Mouse (Mus musculus): Measurements from ENCODE around the gene Ndufs5.

Ndufs5 gene

DNA sequence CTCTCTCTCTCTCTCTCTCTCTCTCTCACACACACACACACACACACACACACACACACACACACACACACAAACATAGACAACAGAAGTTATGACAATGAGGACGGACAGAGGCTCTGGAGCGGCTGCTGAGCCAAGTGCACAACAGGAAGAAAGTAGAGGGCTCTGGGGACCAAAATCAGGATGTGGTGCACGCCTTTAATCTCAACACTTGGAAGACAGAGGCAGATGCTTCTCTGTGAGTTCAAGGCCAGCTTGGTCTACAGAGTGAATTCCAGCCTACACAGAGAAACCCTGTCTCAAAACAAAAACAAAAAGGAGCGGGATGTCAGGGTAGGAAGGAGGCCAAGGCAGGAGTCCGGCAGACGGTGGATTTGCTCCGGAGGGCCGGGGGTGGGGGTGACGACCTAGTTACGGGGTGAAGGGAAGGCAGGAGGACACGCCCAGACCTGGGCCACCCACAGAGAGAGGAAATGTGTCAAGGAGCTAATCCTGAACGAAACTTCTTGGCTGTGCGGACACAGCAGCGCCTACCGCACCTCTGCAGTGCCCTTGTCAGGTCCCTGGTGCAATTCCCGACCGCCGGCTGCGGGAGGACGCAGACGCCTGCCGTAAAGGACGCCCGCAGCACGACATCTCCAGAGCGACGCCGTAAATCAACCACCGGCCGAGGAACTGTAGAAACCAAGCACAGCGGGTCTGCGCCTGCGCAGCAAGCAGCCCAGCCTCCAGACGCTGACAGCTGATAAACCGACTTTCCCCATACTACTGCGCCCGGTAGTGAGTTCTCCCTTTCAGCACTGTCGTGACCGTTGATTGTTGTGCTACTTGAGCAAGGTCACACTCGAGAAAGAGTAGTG lies at the start of gene Ndufs5:
Ndufs5 (minus strand) TSS at position 629 of the 860 bp plus-strand sequence.
- CTCF ChIA-PET: interaction anchor here in 2 of 4 experiments (0.7 to 1.5 kb wide), 3 partner anchors 13 to 182 kb away, joined by 3 read pairs; no protein-coding TSS in a partner anchor

DNA sequence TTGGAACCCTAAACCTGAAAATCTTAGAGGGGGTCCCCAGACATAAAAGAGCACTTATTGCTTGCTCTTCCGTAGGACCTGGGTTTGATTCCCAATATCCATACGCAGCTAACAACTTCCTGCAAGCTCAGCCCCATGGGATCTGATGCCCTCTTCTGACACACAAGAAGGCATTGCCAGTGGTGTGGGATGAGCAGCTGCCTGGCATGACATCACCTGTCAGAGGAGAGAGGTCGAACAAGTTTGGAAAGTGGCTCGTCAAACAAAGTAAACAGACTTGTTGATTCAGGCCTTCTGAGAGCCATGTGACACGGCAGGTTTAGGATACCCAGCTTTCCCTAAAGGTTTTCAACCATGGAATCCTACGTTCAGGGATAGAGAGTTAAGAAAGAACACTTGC lies 47.1 kb upstream of the Ndufs5 start:
- CTCF ChIA-PET: interaction anchor here in 1 of 4 experiments (0.5 to 0.7 kb wide), 2 partner anchors 23 to 842 kb away, joined by 3 read pairs; partner anchors contain the start of gene Rhbdl2
- POLR2A ChIA-PET: interaction anchor here in 1 of 4 experiments (0.5 kb wide), 1 partner anchor 110 kb away, joined by 4 read pairs; no protein-coding TSS in a partner anchor

More for the DNA sequence above, at the start of gene Ndufs5:
- POLR2A ChIA-PET: interaction anchor here in 3 of 4 experiments (0.6 to 2.1 kb wide), 18 partner anchors 13 to 991 kb away, joined by 3 to 9 read pairs (median 4); no protein-coding TSS in a partner anchor

DNA sequence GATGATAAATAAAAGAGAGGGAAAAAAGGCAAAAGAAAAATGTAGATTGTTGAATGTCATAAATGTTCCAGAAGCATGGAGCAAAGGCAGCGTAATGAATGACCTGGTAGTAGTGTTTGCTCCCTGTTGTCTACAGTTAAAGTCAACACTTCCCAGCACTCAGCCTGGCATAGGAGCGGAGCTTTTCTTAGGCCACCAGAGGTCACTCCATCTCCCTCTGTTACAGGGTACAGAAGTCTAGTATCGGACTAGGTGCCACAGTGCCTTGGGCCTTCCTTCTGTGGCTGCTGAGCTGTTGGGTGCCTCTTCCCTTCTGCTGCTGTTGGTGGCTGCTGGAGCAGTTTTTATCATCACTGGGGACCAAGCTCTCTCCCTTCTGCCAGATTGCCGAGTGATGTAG lies 40.3 kb upstream of the Ndufs5 start:
- ChIA-PET POLR2A (interaction anchor here in 2 of 4 experiments (0.5 to 1.9 kb wide), 6 partner anchors 13 to 277 kb away, joined by 3 to 4 read pairs (median 4); partner anchors contain the start of gene Rragc (in 1 of the 2)), CTCF (interaction anchor here (0.5 to 1.4 kb wide), 16 partner anchors 10 to 534 kb away, joined by 3 to 17 read pairs (median 3); no protein-coding TSS in a partner anchor)

DNA sequence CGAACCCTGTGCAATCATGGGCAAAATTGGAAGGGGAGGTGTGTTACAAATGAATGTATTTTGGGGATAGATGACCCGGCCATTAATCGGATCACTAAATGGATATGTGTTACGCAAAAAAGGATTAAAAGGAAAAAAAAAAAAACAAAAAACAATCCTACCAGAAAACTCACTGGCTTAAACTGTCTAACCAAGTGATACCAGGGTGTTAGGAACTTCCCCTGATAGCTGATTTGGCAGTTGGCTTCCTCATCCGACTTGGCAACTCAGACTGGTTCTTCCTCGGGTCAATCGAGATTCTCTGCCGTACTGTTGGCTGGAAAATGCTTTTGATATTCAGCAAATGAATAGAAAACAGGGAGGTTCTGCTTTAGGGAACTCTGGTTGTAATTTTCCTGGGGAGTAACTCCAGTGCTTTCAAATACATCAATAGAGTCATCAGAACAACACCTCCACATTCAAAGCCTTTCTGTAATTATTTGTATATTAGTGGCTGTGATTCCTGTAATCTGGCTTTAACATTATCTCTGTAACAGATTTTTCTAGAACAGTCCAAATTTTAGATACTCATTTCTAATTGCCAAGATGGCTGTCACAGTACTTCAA lies 32.8 kb upstream of the Ndufs5 start:
- ChIA-PET CTCF (interaction anchor here in 1 of 4 experiments (0.6 kb wide), 1 partner anchor 153 kb away, joined by 3 read pairs; no protein-coding TSS in a partner anchor), POLR2A (interaction anchor here in 2 of 4 experiments (0.6 to 1.0 kb wide), 3 partner anchors 60 to 470 kb away, joined by 3 to 5 read pairs (median 3); partner anchors contain the start of gene Rragc (in 1 of the 2))

DNA sequence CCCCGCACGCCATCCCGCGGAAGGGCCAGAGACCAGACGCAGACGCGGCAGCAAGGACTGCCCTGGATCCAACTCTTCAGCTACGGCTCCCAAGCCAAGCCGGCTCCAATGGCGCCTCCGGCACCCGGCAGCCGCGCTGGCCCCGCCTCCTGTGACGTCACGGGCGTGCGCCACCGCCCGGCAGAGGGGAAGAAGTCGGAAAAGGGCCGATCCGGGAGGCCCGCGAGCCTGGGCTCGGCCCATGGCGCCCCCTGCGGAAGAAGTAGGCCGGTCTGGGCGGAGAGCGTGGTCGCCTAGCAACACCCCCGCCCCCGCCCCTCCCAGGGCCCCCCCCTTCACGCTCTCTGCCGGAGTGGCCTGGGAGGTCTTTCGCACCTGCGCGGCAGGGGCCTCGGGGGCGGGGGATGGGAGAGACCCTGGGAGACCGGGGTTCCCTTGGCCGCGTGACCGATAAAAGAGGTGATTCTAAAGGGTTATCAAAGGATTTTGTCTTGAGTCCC lies 32.2 kb upstream of the Ndufs5 start, which contains the start of gene Akirin1:
Akirin1 (minus strand) TSS at position 194 of the 500 bp plus-strand sequence.
- POLR2A ChIA-PET: interaction anchor here in 2 of 4 experiments (0.6 to 1.1 kb wide), 6 partner anchors 28 to 469 kb away, joined by 3 to 5 read pairs (median 3); partner anchors contain the start of gene Rragc (in 1 of the 2)
- CTCF ChIA-PET: interaction anchor here in 1 of 4 experiments (0.6 kb wide), 1 partner anchor 153 kb away, joined by 3 read pairs; no protein-coding TSS in a partner anchor

DNA sequence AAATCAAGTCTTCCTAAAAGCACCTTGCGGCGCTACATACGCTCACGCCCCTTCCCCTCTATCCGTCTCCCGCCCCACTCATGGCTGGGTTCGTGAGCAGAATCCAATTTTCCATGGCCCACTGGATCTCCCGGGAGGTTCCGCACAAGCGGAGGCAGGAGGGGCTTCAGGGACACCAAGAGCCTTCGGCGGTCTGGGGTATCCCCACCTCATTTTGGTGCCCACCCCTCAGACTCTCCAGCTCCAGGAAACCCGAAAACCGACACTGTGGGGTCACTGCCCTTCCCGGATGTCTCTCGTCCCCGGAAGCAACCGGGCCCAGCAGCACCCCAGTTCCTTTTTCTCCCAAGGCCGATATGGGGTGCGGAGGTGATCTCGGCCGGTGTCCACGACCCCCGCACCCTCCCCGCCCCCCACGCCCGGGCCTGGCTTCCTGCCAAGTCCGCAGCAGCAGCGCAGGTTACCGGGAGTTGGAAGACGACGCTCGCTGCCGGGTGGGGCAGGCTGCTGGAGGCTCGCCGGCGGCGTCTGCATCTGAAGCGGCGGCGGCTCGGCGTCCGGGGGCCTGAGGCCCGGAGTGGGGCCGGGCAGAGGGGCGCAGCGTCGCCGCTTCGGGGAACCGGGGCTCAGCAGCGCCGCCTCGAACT lies 31.6 kb upstream of the Ndufs5 start:
- POLR2A ChIA-PET: interaction anchor here in 2 of 4 experiments (0.6 to 1.1 kb wide), 6 partner anchors 27 to 168 kb away, joined by 3 to 4 read pairs (median 3); partner anchors contain the start of gene Rragc (in 1 of the 2)
- CTCF ChIA-PET: interaction anchor here in 1 of 4 experiments (0.6 kb wide), 1 partner anchor 154 kb away, joined by 3 read pairs; no protein-coding TSS in a partner anchor

DNA sequence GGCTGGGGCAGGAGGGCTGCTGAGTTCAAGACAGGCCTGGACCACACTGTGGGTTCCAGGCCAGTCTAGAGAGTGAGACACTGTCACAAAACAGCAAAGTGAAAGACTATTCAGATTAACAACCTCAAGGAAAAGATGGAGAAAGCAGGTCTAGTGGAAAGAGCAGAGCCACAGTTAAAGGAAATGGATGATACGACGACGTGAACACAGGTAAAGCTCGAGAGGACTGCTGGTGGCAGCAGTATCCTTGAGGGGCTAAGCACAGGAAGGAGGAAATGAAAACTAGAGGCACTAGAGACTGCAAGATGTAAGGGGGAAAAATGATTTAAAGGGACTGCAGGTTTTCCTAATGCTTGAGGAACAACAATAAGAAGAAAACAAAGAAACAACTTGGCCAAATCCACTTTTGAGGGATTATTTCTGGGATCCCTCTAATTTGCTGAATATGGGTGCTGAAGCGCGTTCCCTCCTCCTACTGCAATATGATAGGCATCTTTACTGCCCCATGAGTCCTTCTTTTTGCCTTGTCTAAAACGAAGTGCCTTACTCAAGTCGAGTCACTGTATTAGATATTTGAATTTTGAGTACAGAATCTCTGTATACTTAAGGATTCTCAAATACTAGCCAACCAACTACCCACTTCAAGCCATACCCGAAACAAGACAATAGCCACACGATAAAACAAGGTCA lies 30.9 kb upstream of the Ndufs5 start:
- POLR2A ChIA-PET: interaction anchor here in 3 of 4 experiments (0.6 to 1.3 kb wide), 5 partner anchors 9 to 406 kb away, joined by 3 to 4 read pairs (median 3); no protein-coding TSS in a partner anchor
- CTCF ChIA-PET: no interaction called here

DNA sequence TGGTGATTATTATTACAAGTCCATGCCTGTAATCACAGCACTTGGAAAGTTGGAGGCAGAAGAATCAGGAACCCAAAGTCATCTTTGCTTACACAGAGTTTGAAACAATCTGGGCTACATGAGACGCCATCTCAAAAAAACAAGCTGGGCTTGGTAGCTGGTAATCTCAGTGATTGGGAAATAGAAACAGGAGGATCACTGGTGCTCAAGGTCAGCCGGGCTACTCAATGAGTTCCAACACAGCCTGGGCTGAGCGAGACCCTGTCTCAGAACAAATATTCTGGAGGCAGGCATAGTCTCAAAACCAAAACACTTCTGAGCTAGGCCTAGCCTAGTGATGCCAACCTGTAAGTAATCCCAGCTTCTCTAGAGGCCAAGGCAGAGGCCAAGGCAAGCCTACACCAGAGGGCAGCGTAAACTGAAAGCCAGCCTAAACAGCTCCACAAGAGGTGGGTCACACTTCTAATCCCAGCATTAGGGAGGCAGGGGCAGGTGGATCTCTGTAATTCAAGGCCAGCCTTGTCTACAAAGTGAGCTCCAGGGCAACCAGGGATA lies 27.3 kb upstream of the Ndufs5 start:
- CTCF ChIA-PET: interaction anchor here in 3 of 4 experiments (0.6 to 1.7 kb wide), 13 partner anchors 12 to 189 kb away, joined by 3 to 9 read pairs (median 3); no protein-coding TSS in a partner anchor
- POLR2A ChIA-PET: interaction anchor here (0.6 to 3.7 kb wide), 19 partner anchors 9 to 227 kb away, joined by 3 to 14 read pairs (median 3); partner anchors contain the start of genes Ndufs5 (in 2 of the 4) and Rragc (in 1 of the 4)

DNA sequence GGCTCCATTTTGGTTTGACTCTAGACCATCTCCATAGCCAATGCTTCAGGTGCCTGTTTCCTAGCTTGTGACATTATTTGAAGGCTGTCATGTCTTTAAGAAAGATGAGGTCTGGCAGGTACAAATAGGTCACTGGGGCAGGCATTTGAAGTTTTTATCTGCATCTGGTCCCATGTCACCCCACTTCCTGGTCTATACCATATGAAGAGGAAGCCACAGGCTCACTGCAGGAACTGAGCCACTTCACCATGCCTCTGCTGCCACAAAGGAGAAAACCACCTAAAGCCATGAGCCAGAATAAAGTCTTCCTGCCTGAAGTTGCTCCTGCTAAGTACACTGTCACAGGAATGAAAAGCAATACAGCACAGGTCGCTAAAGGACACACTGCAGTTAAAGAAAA lies 24.9 kb upstream of the Ndufs5 start:
- ChIA-PET POLR2A (no interaction called here), CTCF (interaction anchor here in 1 of 4 experiments (0.9 kb wide), 1 partner anchor 12 kb away, joined by 4 read pairs; no protein-coding TSS in a partner anchor)

DNA sequence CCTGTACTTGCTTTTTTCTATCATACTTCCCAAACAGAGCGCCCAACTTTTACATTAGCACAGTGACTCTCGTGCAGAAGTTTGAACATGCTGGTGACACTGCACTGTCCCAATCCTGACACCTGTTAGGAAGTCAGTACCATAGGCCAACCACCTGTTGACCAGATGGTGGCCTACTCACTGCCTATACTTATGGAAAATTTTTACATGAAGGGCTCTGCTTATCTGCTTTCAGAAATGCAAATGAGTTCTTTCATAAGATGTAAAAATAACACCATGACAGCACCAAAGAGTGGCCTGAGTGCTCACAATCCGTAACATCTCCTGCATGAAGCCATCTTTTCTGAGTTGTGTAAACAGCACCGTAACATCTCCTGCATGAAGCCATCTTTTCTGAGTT lies 20.7 kb upstream of the Ndufs5 start:
- POLR2A ChIA-PET: interaction anchor here in 3 of 4 experiments (0.7 to 1.3 kb wide), 5 partner anchors 9 to 929 kb away, joined by 3 to 6 read pairs (median 3); no protein-coding TSS in a partner anchor
- CTCF ChIA-PET: interaction anchor here in 1 of 4 experiments (0.6 kb wide), 1 partner anchor 999 kb away, joined by 3 read pairs; no protein-coding TSS in a partner anchor

DNA sequence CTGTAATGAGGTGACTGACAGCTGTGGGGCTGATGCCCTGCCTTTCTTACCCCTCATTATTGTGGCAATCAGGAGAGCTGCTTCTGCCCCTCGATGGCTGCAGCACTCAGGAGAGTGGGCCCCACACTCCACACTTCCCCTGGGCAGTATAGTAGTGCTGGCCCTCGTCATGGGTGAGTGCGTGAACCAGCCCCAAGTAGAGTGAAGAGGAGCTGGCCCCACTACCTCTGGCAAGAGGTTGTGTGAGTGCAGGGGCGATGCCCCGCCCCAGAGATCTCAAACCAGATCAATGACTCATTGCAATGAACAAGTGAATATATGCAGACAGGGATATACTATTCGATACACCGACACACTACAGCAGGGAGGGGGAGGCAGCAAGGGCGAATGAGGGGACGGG lies 15.5 kb upstream of the Ndufs5 start:
- ChIA-PET POLR2A (interaction anchor here (0.6 to 4.9 kb wide), 10 partner anchors 9 to 27 kb away, joined by 3 to 56 read pairs (median 4); partner anchors contain the start of gene Ndufs5 (in 1 of the 4)), CTCF (interaction anchor here in 1 of 4 experiments (0.5 to 1.4 kb wide), 2 partner anchors 10 to 12 kb away, joined by 3 to 5 read pairs; no protein-coding TSS in a partner anchor)

DNA sequence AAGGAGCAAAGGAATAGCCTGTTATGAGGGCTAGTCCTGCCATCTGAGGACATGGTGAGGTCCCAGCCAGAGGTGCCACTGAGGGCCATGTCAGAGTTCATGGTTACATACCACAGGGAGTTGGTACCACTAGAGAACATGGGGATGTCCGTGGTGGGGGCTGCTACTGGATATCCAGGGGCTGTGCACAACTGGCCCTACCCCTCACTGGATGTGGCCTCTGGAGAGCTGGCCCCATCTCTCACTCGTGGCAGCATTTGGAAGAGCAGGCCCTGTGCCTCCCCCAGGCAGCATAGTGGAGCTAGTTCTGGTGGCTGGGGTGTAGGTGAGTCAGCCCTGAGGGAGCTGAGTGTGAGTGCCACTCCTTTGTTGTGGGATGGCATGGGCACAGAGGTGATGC lies 14.9 kb upstream of the Ndufs5 start:
- POLR2A ChIA-PET: interaction anchor here (0.6 to 4.9 kb wide), 11 partner anchors 9 to 27 kb away, joined by 3 to 56 read pairs (median 4); partner anchors contain the start of gene Ndufs5 (in 1 of the 4)
- CTCF ChIA-PET: interaction anchor here in 1 of 4 experiments (0.5 to 1.4 kb wide), 2 partner anchors 11 to 12 kb away, joined by 3 to 5 read pairs; no protein-coding TSS in a partner anchor

DNA sequence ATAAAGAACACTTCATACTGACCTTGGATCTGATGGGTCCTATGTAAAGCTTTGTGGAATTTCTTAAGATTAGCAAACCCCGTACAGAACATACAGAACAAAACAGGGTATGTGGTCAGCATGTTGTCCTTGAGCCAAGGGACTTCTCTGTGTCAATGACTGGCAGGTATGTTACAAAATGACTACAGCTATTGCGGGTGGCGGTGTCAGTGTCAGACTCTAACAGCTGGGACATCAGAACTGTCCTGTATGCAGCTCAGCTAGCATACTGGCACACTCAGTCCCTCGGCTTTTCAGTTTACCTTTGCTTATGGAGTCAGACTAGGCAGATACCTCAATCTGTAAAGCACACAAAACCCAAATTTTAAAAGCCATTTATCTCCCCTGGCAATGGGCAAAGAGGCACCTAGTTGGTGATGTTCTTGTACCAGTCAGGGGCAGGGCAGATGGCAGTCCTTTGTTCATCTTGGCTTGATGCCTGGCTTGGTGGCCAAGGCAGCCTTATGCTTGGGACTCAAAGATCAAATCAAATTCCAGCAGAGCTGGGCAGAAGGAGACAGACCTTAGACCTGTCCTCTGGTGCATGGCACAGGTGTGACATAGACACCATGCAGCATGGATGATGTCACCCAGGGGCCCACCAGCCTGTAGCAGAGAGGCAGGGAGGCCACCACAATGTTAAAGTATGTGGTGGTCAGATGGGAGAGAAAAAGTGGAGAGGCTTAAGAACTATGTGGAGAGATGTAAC lies 14.3 kb upstream of the Ndufs5 start:
- CTCF ChIA-PET: interaction anchor here in 1 of 4 experiments (1.0 kb wide), 1 partner anchor 144 kb away, joined by 4 read pairs; no protein-coding TSS in a partner anchor

DNA sequence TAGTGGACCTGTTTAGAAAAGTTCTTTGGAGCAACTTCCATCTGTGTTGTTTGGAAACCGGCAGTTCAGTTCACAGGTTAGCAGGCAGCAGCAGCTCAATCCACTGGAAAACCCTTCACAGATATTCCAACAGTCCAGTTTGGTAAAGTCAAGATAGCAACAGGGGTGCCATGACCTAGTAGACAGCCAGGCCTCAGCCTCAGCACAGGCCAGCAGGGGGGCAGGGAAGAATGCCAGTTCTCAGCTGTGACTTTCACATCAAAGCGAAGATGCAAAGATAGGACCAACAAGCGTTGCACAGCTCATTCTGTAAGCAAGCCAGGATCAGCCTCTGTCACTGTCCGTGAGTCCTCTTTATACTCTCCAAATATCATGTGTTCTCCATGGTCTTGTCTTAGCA lies 3.8 kb upstream of the Ndufs5 start:
- ChIA-PET POLR2A (interaction anchor here (0.6 to 3.5 kb wide), 26 partner anchors 9 to 428 kb away, joined by 3 to 56 read pairs (median 4); partner anchors contain the start of genes Akirin1 (in 1 of the 4) and Rragc (in 1 of the 4)), CTCF (interaction anchor here in 2 of 4 experiments (0.8 to 1.7 kb wide), 4 partner anchors 9 to 23 kb away, joined by 3 to 10 read pairs (median 6); no protein-coding TSS in a partner anchor)

More for the DNA sequence above, 14.3 kb upstream of the Ndufs5 start:
- POLR2A ChIA-PET: interaction anchor here in 3 of 4 experiments (1.2 to 4.9 kb wide), 8 partner anchors 10 to 15 kb away, joined by 3 to 56 read pairs (median 8); partner anchors contain the start of gene Ndufs5 (in 2 of the 3)

DNA sequence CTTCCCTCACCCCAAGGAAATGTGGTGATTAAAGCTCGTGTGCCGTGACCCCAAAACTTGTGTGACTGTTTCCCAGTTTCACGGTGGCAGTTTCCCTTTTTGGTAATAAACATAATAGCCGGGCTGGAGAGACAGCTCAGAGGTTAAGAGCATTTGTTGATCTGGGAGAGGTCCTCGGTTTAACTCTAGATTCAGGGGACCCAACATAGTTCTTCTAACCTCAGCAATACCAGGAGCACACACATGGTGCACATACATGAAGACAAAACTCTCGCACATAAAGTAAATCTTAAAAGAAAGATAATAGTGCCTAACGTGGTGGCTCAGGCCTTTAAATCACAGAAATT lies 405 bp upstream of the Ndufs5 start:
- ChIA-PET POLR2A (interaction anchor here in 3 of 4 experiments (0.6 to 2.1 kb wide), 12 partner anchors 13 to 153 kb away, joined by 3 to 9 read pairs (median 4); no protein-coding TSS in a partner anchor), CTCF (interaction anchor here in 2 of 4 experiments (0.7 to 1.5 kb wide), 3 partner anchors 12 to 183 kb away, joined by 3 read pairs; no protein-coding TSS in a partner anchor)

Data from embryonic stem cell, embryonic (primary cell).